ENCODE assay signal across 17 mouse cellular contexts in the genomic region with DNA sequence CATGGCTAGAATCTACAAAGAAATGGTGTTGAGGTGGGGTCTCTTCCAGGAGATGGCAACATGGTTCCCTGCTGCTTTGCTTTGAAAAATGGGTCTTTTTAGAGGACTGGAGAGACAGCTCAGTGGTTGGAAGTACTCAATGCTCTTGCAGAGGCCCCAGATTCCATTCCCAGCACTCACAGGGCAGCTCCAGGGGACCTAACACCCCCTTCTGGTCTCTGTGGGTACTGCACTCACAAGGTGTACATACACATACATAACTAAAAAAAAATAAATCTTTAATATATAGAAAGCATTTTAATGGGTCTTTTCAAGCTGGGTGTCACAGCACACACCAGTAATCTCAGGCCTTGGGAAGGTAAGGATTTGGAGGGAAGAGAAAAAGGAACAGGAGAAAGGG.
"Had no signal": no experiment of that assay in that cellular context is flagged by ENCODE, and none has a peak within 500 bp of the region (broad histone marks: within the 10 kb centered on the region; RNA-seq: fewer than 3 reads in every experiment).

No protein-coding gene starts in this region.

- H3K27me3 ChIP-seq: limb, embryonic 12.5 days; liver, embryonic 13.5 days; lung, embryonic 15.5 days; neural tube, embryonic 15.5 days had no signal

- H3K4me1 ChIP-seq: liver, embryonic 13.5 days; lung, embryonic 15.5 days; neural tube, embryonic 15.5 days had no signal

- H3K9me3 ChIP-seq: liver, embryonic 13.5 days; lung, embryonic 15.5 days; neural tube, embryonic 15.5 days had no signal

- ATAC-seq: liver, postnatal 0 days; midbrain, embryonic 16.5 days had no signal

- H3K4me3 ChIP-seq: limb, embryonic 12.5 days; liver, embryonic 13.5 days; lung, embryonic 15.5 days; megakaryocyte, embryonic 14.5 days; neural tube, embryonic 15.5 days had no signal

- H3K4me2 ChIP-seq: limb, embryonic 12.5 days; liver, embryonic 13.5 days; lung, embryonic 15.5 days; midbrain, embryonic 11.5 days; neural tube, embryonic 15.5 days had no signal

- H3K9ac ChIP-seq: limb, embryonic 12.5 days; liver, embryonic 13.5 days; liver, postnatal 0 days; lung, embryonic 15.5 days; neural tube, embryonic 15.5 days had no signal

- DNase-seq: kidney, adult 8-10 months; kidney, postnatal 25 days; layer of hippocampus, adult 9-11 months; liver; liver, embryonic 13.5 days; liver, postnatal 0 days; lung, postnatal 14 days; right cerebral cortex, adult 18-20 months; right cerebral cortex, postnatal 25 days; thymus, postnatal 36 days had no signal

- H3K27ac ChIP-seq: limb, embryonic 12.5 days; liver, embryonic 13.5 days; lung, embryonic 15.5 days; macrophage; neural tube, embryonic 15.5 days had no signal

- H3K36me3 ChIP-seq: limb, embryonic 12.5 days; liver, embryonic 13.5 days; lung, embryonic 15.5 days; neural tube, embryonic 15.5 days had no signal
